14 mouse cellular contexts compared by ENCODE assay signal in the genomic region with DNA sequence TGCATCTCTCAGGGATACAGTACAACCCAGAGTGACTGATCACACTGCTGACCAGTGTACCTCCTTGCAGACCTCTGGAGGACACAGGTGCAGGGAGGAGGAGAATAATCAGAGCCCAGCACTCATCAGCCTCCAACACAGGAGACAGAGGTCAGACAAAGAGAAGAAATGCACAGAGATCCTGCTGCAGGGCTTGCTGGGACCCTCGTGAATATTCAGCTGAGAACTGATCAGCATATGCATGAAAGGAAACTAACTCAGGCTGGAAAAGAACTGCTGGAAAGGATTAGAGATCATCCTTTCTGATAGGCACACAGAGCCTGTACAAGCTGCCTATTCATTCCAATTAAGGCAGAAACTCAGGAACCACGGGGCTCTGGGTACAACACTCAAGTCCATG.
A peak's percentile ranks its signal among the peaks of the same experiment; 100 is the strongest.
DNase-seq lines count a peak whose midpoint lies in the region; ATAC-seq and TF ChIP-seq lines count a peak whose summit lies in the region.
"Had no signal": no experiment of that assay in that cellular context is flagged by ENCODE, and none has a peak within 500 bp of the region (broad histone marks: within the 10 kb centered on the region; RNA-seq: fewer than 3 reads in every experiment).

No protein-coding gene starts in this region.

- ATAC-seq in embryonic facial prominence, embryonic 14.5 days (ENCODE audit: low read depth) = no peak
- peak; percentile 77 for ATAC-seq in hindbrain, embryonic 13.5 days (ENCODE audit: low FRiP score)
- ATAC-seq in midbrain, postnatal 0 days (ENCODE audit: low FRiP score) = peak; percentile 38; the same call in 1 of the 2 replicates

- no peak overlapping the region for H3K4me2 ChIP-seq in embryonic facial prominence, embryonic 14.5 days (ENCODE audit: low read depth, low read length)
- H3K4me2 ChIP-seq in hindbrain, embryonic 13.5 days = no peak overlapping the region
- H3K4me2 ChIP-seq in midbrain, postnatal 0 days (ENCODE audit: low read depth, low read length, poor library complexity, severe bottlenecking) = no peak overlapping the region

- H3K4me1 ChIP-seq in embryonic facial prominence, embryonic 14.5 days (ENCODE audit: control insufficient read depth, insufficient read depth, low read length) = no peaks in the 10 kb centered on the region
- H3K4me1 ChIP-seq in hindbrain, embryonic 13.5 days (replicated peaks) = peaks cover 10% of the 10 kb centered on the region
- peaks cover 7% of the 10 kb centered on the region; the same call in 1 of the 2 replicates for H3K4me1 ChIP-seq in midbrain, postnatal 0 days (ENCODE audit: insufficient read depth, low read length)

- H3K9ac ChIP-seq in embryonic facial prominence, embryonic 14.5 days (ENCODE audit: low read depth, low read length) = no peak overlapping the region
- H3K9ac ChIP-seq in hindbrain, embryonic 13.5 days = no peak overlapping the region; the same call in 1 of the 2 replicates
- no peak overlapping the region for H3K9ac ChIP-seq in midbrain, postnatal 0 days (replicated peaks; ENCODE audit: low read length, poor library complexity, severe bottlenecking)

- no peaks in the 10 kb centered on the region for H3K9me3 ChIP-seq in embryonic facial prominence, embryonic 14.5 days (ENCODE audit: control insufficient read depth, low read length)
- H3K9me3 ChIP-seq in hindbrain, embryonic 13.5 days = no peaks in the 10 kb centered on the region
- no peaks in the 10 kb centered on the region for H3K9me3 ChIP-seq in midbrain, postnatal 0 days (ENCODE audit: low read length)

- H3K36me3 ChIP-seq in embryonic facial prominence, embryonic 14.5 days (ENCODE audit: control insufficient read depth, insufficient read depth, low read length) = no peaks in the 10 kb centered on the region
- H3K36me3 ChIP-seq in hindbrain, embryonic 13.5 days = no peaks in the 10 kb centered on the region
- no peaks in the 10 kb centered on the region for H3K36me3 ChIP-seq in midbrain, postnatal 0 days (ENCODE audit: insufficient read depth, low read length)

- TF ChIP-seq CTCF in midbrain, postnatal 0 days (IDR thresholded peaks at IDR 0.05) = no peak

- H3K27ac ChIP-seq in embryonic facial prominence, embryonic 14.5 days (replicated peaks; ENCODE audit: low read depth, low read length) = no peak overlapping the region
- peak overlapping the region; percentile 69 for H3K27ac ChIP-seq in hindbrain, embryonic 13.5 days
- 0 out of 2 replicates have a peak overlapping the region, but pooled peaks have one; percentile 51 for H3K27ac ChIP-seq in midbrain, postnatal 0 days (ENCODE audit: low read depth, low read length)

- no peaks in the 10 kb centered on the region for H3K27me3 ChIP-seq in embryonic facial prominence, embryonic 14.5 days (replicated peaks; ENCODE audit: control insufficient read depth, insufficient read depth, low read length)
- H3K27me3 ChIP-seq in hindbrain, embryonic 13.5 days = no peaks in the 10 kb centered on the region
- H3K27me3 ChIP-seq in midbrain, postnatal 0 days (ENCODE audit: insufficient read depth, low read length) = no peaks in the 10 kb centered on the region

- DNase-seq in layer of hippocampus, postnatal 14 days (ENCODE audit: low spot score in 2 of 2) = peak; percentile 10 to 37
- no peak for DNase-seq in layer of hippocampus, adult 9-10 months (ENCODE audit: low spot score)
- DNase-seq in embryonic facial prominence, embryonic 14.5 days (ENCODE audit: low spot score) = peak; percentile 12
- peak; percentile 11 for DNase-seq in midbrain, postnatal 0 days (ENCODE audit: low spot score)
- no peak for DNase-seq in kidney, adult 9 months
- DNase-seq in B cell, adult 2 months = no peak
- no peak for DNase-seq in left cerebral cortex, postnatal 14 days (ENCODE audit: low spot score in 2 of 2)
- DNase-seq: adrenal gland, postnatal 36 days; cerebellum, adult 8-10 months; kidney, postnatal 10 days; right cerebral cortex, postnatal 14 days had no signal

- no peak overlapping the region for H3K4me3 ChIP-seq in embryonic facial prominence, embryonic 14.5 days (ENCODE audit: low read depth, low read length)
- H3K4me3 ChIP-seq in hindbrain, embryonic 13.5 days = no peak overlapping the region
- no peak overlapping the region for H3K4me3 ChIP-seq in midbrain, postnatal 0 days (ENCODE audit: low read depth, low read length)
- H3K4me3 ChIP-seq: erythroblast, embryonic 14.5 days; myocyte had no signal

- 10% methylated on average over 2 of the region's 2 CpGs for WGBS in embryonic facial prominence, embryonic 14.5 days
- 9% methylated on average over 2 of the region's 2 CpGs for WGBS in hindbrain, embryonic 13.5 days
- 5% methylated on average over 2 of the region's 2 CpGs for WGBS in midbrain, postnatal 0 days

- intact Hi-C loops in left cerebral cortex, postnatal 14 days (cut with DNase I) = no loop called here

Comparison
In these comparisons a context has a peak if more than half of its experiments do, and no peak if none do; other contexts are left out.
1. DNase-seq: peak in layer of hippocampus, postnatal 14 days (2 of 2), embryonic facial prominence, embryonic 14.5 days (single experiment) and midbrain, postnatal 0 days (single experiment); none in layer of hippocampus, adult 9-10 months (single experiment), kidney, adult 9 months (single experiment), B cell, adult 2 months (0 of 2) and left cerebral cortex, postnatal 14 days (0 of 2).